Mouse (Mus musculus): ENCODE measurements around the gene Gm13287.
"Not testable (repeated sequence)": the region's sequence is repeated elsewhere in the genome, so short reads cannot be mapped to it uniquely, and the experiment has no call there.

Gene Gm13287

DNA sequence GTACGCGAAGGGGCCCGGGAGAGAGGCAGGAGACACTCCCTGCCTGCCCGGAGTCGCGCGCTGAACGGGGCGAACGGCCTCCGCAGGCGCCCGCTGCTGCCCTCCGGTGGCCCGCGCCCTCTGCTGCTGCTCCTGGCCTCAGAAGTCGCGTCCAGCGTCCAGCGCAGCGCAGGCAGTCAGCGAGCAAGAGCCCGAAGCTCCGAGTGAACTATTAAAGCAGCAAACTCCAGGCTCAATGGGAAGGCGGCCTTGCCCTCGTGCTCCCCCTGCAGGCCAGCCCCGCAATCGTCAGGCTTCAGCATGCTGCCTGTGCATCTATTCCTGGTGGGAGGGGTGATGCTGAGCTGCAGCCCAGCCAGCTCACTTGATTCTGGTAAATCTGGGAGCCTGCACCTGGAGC is 6.0 kb upstream of the Gm13287 start, which contains the start of gene Gm13279:
Gm13279 (plus strand) TSS at position 301 of the 400 bp plus-strand sequence.
- not testable (repeated sequence) for DNase-seq (ENCODE audit: low spot score)

GRCm38 (mm10) chr4:88799365-88799764 is 3.7 kb upstream of the Gm13287 start, which contains the start of gene Gm13285:
Gene Gm13285, plus strand, starts transcription at chr4:88799665.
- not testable (repeated sequence) for DNase-seq (ENCODE audit: low spot score)

DNA sequence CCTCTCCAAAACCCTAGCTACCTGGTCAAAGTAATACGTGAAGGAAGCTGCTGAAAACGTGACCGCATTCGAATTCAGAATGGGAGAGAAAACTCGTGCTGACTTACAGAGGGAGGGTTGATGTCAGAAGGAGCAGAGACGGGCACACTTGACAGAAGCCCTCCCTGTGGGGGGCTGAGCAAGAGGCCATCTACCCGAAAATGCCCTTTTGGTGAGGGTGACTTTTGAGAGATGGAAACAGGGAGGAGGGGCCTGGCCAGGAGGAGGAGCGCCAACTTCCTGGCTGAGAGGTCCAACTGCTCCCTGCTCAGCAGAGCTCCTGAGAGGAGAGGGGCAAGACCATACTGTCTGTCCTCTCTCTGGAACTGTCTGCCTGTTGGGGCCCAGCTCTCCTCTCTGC is 2.2 kb downstream of the Gm13287 start, which contains the start of gene Gm13288:
Gm13288 (plus strand) TSS at position 301 of the 400 bp plus-strand sequence.
- DNase-seq (ENCODE audit: low spot score): not testable (repeated sequence)

- DNase-seq (ENCODE audit: low spot score): peak; percentile 49
Measured at GRCm38 (mm10) chr4:88805761-88806160, 2.7 kb downstream of the Gm13287 start.

DNA sequence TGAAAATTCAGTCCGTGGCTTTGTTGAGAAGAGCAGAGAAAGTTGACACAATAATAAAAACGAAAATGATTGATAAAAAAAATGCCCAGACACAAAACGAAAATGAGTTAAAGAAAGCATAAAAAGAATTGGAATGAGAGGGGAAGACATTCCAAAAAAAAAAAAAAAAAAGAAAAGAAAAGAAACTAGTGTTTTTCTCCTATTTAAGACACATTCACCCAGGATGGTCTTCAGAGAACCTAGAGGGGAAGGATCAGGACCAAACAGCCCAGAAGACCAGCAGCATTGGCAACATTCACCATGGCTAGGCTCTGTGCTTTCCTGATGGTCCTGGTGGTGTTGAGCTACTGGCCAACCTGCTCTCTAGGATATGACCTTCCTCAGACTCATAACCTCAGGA is 12.9 kb downstream of the Gm13287 start, which contains the start of gene Ifna7:
Ifna7 (plus strand) TSS at position 301 of the 400 bp plus-strand sequence.
- DNase-seq (ENCODE audit: low spot score): no peak

DNA sequence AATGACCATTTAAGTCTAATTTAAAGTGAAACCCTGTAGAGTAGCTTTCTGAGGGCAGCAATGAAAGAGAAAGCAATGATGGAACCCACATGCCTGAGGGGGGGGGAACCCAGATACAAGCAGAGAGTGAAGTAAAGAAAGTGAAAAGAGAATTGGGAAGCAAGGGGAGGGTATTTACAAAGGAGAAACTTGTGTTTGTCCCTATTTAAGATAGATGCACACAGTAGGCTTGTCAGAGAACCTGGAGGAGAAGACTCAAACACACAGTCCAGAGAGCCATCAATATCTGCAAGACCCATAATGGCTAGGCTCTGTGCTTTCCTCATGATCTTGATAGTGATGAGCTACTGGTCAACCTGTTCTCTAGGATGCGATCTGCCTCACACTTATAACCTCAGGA is 16.6 kb downstream of the Gm13287 start, which contains the start of gene Ifna11:
Ifna11 (plus strand) TSS at position 301 of the 400 bp plus-strand sequence.
- no peak for DNase-seq (ENCODE audit: low spot score)

DNA sequence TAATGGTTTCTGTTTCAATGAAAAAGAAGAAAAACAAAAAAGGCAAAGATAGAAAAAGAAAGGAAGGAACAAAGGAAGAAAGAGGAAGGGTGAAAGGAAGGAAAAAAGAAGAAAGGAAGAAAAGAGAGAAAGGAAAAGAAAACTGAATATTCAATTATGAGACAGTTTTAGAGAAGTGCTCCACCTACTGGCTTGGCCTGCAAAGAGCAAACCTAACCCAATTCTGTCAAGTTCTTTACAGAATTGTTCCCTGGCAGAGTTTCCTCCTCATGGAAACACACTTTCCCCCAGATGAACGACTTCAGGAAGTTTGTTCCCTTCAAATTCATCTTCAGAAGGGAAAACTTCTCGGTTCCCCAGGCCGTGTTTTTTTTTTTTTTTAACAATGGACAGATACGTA is 19.9 kb downstream of the Gm13287 start:
- no peak for DNase-seq (ENCODE audit: low spot score)

- DNase-seq (ENCODE audit: low spot score): not testable (repeated sequence)
Measured at GRCm38 (mm10) chr4:88827116-88827515, 24.1 kb downstream of the Gm13287 start, which contains the start of gene Ifna6. Gene Ifna6, plus strand, starts transcription at chr4:88827416.

GRCm38 (mm10) chr4:88830523-88830922 is 27.5 kb downstream of the Gm13287 start:
- no peak for DNase-seq (ENCODE audit: low spot score)

DNA sequence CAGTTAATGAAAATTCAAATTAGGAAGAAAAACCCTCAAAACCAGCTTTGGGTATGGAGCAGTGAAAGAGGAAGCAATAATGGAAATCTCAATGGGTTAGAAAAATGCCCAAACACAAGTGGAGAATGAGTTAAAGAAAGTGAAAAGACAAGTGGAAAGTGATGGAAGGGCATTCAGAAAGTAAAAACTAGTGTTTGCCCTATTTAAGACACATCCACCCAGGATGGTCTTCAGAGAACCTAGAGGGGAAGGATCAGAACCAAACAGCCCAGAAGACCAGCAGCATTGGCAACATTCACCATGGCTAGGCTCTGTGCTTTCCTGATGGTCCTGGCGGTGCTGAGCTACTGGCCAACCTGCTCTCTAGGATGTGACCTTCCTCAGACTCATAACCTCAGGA is 32.2 kb downstream of the Gm13287 start, which contains the start of gene Ifna5:
Ifna5 (plus strand) TSS at position 301 of the 400 bp plus-strand sequence.
- DNase-seq (ENCODE audit: low spot score): not testable (repeated sequence)

DNA sequence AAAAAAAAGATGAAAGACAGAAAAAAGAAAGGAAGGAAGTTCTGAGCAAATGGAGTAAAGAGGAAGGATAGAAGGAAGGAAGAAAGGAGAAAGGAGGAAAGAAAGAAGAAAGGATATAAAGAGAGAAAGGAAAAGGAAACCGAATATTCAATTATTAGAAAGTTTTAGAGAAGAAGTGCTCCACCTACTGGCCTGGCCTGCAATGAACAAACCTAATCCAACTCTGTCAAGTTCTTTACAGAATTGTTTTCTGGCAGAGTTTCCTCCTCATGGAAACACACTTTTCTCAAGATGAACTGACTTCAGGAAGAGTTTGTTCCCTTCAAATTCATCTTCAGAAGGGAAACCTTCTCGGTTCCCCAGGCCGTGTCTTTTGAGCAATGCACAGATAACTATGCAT is 35.8 kb downstream of the Gm13287 start:
- DNase-seq (ENCODE audit: low spot score): no peak

DNA sequence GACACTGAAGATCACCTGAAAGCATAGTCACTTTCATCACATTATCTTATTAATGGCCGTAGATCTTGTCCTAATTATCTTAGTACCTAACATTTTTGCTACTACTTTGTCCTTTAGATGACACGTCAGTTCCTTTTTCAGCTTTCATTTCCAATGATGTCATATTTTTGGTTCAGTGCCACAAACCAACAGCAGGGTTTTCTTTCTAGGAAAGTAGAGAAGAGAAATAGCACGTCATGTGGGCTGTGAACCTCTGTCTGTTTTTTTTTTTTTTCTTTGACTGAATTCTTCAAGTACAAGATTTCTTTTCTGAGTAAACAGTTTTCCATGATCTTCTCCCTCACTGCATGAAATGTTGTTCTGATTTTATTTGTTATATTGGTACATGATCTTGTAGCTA is 37.0 kb downstream of the Gm13287 start:
- DNase-seq (ENCODE audit: low spot score): no peak

DNA sequence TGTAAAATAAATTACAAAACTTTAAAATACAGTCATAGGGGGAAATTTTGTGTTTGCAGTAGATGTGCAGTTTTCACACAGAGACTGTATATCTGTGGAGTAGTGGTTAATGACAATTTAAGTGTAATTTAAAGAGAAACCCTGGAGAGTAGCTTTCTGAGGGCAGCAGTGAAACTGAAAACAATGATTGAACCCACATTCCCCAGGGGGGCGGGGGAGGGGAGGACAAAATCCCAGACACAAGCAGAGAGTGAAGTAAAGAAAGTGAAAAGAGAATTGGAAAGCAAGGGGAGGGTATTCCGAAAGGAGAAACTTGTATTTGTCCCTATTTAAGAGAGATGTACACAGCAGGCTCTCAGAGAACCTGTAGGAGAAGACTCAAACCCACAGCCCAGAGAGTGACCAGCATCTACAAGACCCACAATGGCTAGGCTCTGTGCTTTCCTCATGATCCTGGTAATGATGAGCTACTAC is 38.4 kb downstream of the Gm13287 start, which contains the start of gene Ifna4:
Ifna4 (plus strand) TSS at position 424 of the 474 bp plus-strand sequence.
- DNase-seq (ENCODE audit: low spot score): no peak

- DNase-seq (ENCODE audit: low spot score): no peak
Measured at GRCm38 (mm10) chr4:88845334-88845733, 42.3 kb downstream of the Gm13287 start.

DNA sequence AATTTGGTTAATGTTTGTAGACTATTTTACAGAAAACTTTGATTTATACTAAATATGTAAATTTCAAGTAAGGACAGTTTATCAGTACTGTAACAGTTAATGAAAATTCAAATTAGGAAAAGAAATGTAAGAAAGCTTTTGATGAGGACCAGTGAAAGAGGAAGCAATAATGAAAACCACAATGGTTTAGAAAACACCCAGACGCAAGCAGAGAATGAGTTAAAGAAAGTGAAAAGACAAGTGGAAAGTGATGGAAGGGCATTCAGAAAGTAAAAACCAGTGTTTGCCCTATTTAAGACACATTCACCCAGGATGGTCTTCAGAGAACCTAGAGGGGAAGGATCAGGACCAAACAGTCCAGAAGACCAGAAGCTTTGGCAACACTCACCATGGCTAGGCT is 46.6 kb downstream of the Gm13287 start, which contains the start of gene Ifna1:
Ifna1 (plus strand) TSS at position 390 of the 400 bp plus-strand sequence.
- no peak for DNase-seq (ENCODE audit: low spot score)

- no peak for DNase-seq (ENCODE audit: low spot score)
Measured at GRCm38 (mm10) chr4:88851026-88851763, 48.1 kb downstream of the Gm13287 start.

All from ovary, postnatal 36 days (tissue).